Mouse (Mus musculus): ENCODE data around the gene Nf2. TPM values are rescaled to one million over a fixed set of nuclear protein-coding genes. Genes with fewer than 3 reads are reported as not detected.

The Nf2 gene
- polyA plus RNA-seq, 1 experiment: 96.3 TPM

- peak; percentile 81 for DNase-seq (ENCODE audit: low read depth)
- TF ChIP-seq CTCF (IDR thresholded peaks at IDR 0.05; ENCODE audit: borderline replicate concordance, extremely low read depth, insufficient read depth, insufficient read length): no peak
- TF ChIP-seq POLR2A (IDR thresholded peaks at IDR 0.05; ENCODE audit: borderline replicate concordance, extremely low read depth, insufficient read depth, insufficient read length, poor library complexity, severe bottlenecking): no peak
These were observed 87.3 kb downstream of the Nf2 start for GRCm38 (mm10) chr11:4761991-4762390.

- DNase-seq (ENCODE audit: low read depth): peak; percentile 65
- no peak for TF ChIP-seq CTCF (IDR thresholded peaks at IDR 0.05; ENCODE audit: borderline replicate concordance, extremely low read depth, insufficient read depth, insufficient read length)
These were observed 88.9 kb downstream of the Nf2 start for GRCm38 (mm10) chr11:4760438-4760837.

- DNase-seq (ENCODE audit: low read depth): no peak
- TF ChIP-seq CTCF (IDR thresholded peaks at IDR 0.05; ENCODE audit: borderline replicate concordance, extremely low read depth, insufficient read depth, insufficient read length) (no peak), POLR2A (IDR thresholded peaks at IDR 0.05; ENCODE audit: borderline replicate concordance, extremely low read depth, insufficient read depth, insufficient read length, poor library complexity, severe bottlenecking) (no peak)
These were observed 91.6 kb downstream of the Nf2 start for GRCm38 (mm10) chr11:4757789-4758158.

- peak; percentile 57 for DNase-seq (ENCODE audit: low read depth)
- TF ChIP-seq CTCF (IDR thresholded peaks at IDR 0.05; ENCODE audit: borderline replicate concordance, extremely low read depth, insufficient read depth, insufficient read length) (no peak), POLR2A (IDR thresholded peaks at IDR 0.05; ENCODE audit: borderline replicate concordance, extremely low read depth, insufficient read depth, insufficient read length, poor library complexity, severe bottlenecking) (no peak)
These were observed 92.2 kb downstream of the Nf2 start for GRCm38 (mm10) chr11:4756984-4757788.

- TF ChIP-seq CTCF (IDR thresholded peaks at IDR 0.05; ENCODE audit: borderline replicate concordance, extremely low read depth, insufficient read depth, insufficient read length): no peak
- TF ChIP-seq POLR2A (IDR thresholded peaks at IDR 0.05; ENCODE audit: borderline replicate concordance, extremely low read depth, insufficient read depth, insufficient read length, poor library complexity, severe bottlenecking): no peak
- no peak for DNase-seq (ENCODE audit: low read depth)
These were observed 92.9 kb downstream of the Nf2 start for GRCm38 (mm10) chr11:4756460-4756859.

GRCm38 (mm10) chr11:4754867-4755266 lies 94.5 kb downstream of the Nf2 start:
- TF ChIP-seq CTCF (IDR thresholded peaks at IDR 0.05; ENCODE audit: borderline replicate concordance, extremely low read depth, insufficient read depth, insufficient read length) (no peak), POLR2A (IDR thresholded peaks at IDR 0.05; ENCODE audit: borderline replicate concordance, extremely low read depth, insufficient read depth, insufficient read length, poor library complexity, severe bottlenecking) (no peak)
- no peak for DNase-seq (ENCODE audit: low read depth)

GRCm38 (mm10) chr11:4754036-4754435 lies 95.3 kb downstream of the Nf2 start:
- TF ChIP-seq POLR2A (IDR thresholded peaks at IDR 0.05; ENCODE audit: borderline replicate concordance, extremely low read depth, insufficient read depth, insufficient read length, poor library complexity, severe bottlenecking) (no peak), CTCF (IDR thresholded peaks at IDR 0.05; ENCODE audit: borderline replicate concordance, extremely low read depth, insufficient read depth, insufficient read length) (peak; percentile 29; the same call in 1 of the 2 replicates)
- no peak for DNase-seq (ENCODE audit: low read depth)

GRCm38 (mm10) chr11:4752836-4753235 lies 96.5 kb downstream of the Nf2 start:
- TF ChIP-seq CTCF (IDR thresholded peaks at IDR 0.05; ENCODE audit: borderline replicate concordance, extremely low read depth, insufficient read depth, insufficient read length) (no peak), POLR2A (IDR thresholded peaks at IDR 0.05; ENCODE audit: borderline replicate concordance, extremely low read depth, insufficient read depth, insufficient read length, poor library complexity, severe bottlenecking) (no peak)
- DNase-seq (ENCODE audit: low read depth): no peak

- TF ChIP-seq CTCF (IDR thresholded peaks at IDR 0.05; ENCODE audit: borderline replicate concordance, extremely low read depth, insufficient read depth, insufficient read length) (no peak), POLR2A (IDR thresholded peaks at IDR 0.05; ENCODE audit: borderline replicate concordance, extremely low read depth, insufficient read depth, insufficient read length, poor library complexity, severe bottlenecking) (no peak)
- no peak for DNase-seq (ENCODE audit: low read depth)
These were observed 99.1 kb downstream of the Nf2 start for GRCm38 (mm10) chr11:4750263-4750662.

- no peak for DNase-seq (ENCODE audit: low read depth)
- no peak for TF ChIP-seq POLR2A (IDR thresholded peaks at IDR 0.05; ENCODE audit: borderline replicate concordance, extremely low read depth, insufficient read depth, insufficient read length, poor library complexity, severe bottlenecking)
- no peak for TF ChIP-seq CTCF (IDR thresholded peaks at IDR 0.05; ENCODE audit: borderline replicate concordance, extremely low read depth, insufficient read depth, insufficient read length)
These were observed 102.1 kb downstream of the Nf2 start for GRCm38 (mm10) chr11:4747285-4747684.

- no peak for DNase-seq (ENCODE audit: low read depth)
- TF ChIP-seq CTCF (IDR thresholded peaks at IDR 0.05; ENCODE audit: borderline replicate concordance, extremely low read depth, insufficient read depth, insufficient read length) (no peak), POLR2A (IDR thresholded peaks at IDR 0.05; ENCODE audit: borderline replicate concordance, extremely low read depth, insufficient read depth, insufficient read length, poor library complexity, severe bottlenecking) (no peak)
These were observed 102.6 kb downstream of the Nf2 start, which contains the start of gene Cabp7 for GRCm38 (mm10) chr11:4746733-4747132. TSS of gene Cabp7 (minus strand) at chr11:4746778.

- DNase-seq (ENCODE audit: low read depth): no peak
- TF ChIP-seq CTCF (IDR thresholded peaks at IDR 0.05; ENCODE audit: borderline replicate concordance, extremely low read depth, insufficient read depth, insufficient read length) (no peak), POLR2A (IDR thresholded peaks at IDR 0.05; ENCODE audit: borderline replicate concordance, extremely low read depth, insufficient read depth, insufficient read length, poor library complexity, severe bottlenecking) (no peak)
These were observed 103.4 kb downstream of the Nf2 start for GRCm38 (mm10) chr11:4745969-4746368.

Measured in brain, embryonic 14.5 days (tissue).